Mouse (Mus musculus): ENCODE results near the gene Nup37. TPM values are rescaled to one million over a fixed set of nuclear protein-coding genes. Genes with fewer than 3 reads are reported as not detected.

Gene Nup37
- total RNA-seq, 4 experiments from 2014 or later: 6.2 to 10.8 (median 7.0) TPM

DNA sequence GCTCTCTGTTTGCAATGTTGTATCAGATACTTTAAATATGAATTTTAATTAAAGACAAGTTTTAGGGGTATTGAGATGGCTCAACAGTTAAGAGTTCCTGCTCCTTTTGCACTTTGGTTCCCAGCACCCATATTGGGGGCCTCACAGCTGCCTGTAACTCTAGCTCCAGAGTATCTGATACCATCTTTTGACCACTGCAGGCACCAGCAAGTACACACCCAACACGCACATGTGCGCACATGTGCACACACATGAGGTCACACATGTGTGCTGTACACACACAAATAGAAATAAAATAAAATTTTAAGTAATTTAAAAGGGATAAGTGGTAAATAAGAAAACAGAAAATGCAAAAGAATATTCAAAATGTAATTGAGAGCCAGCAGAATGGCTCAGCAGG lies 81.2 kb downstream of the Nup37 start:
- DNase-seq (ENCODE audit: low spot score): no peak

Other genes with a start within 250 kb of the Nup37 start
- not detected for gene Pmch, start 55.9 kb upstream of the Nup37 start, total RNA-seq (2022)
- under 1 TPM in 3 of 4 experiments, not detected in 1; 0.09 to 0.16 (median 0.14) TPM for gene Parpbp, start 51 bp upstream of the Nup37 start, total RNA-seq (2022)
- gene Washc3, start 54.1 kb downstream of the Nup37 start, total RNA-seq (2022): 10 to 100 TPM; 31.7 to 39.8 (median 32.9) TPM
- 1 to 10 TPM; 2.2 to 4.1 (median 3.2) TPM for gene Dram1, start 232.1 kb downstream of the Nup37 start, total RNA-seq (2022)
- gene Gnptab, start 232.1 kb downstream of the Nup37 start, total RNA-seq (2022): 10 to 100 TPM; 22.0 to 32.7 (median 25.8) TPM